Mouse (Mus musculus) limb, embryonic 10.5 days (tissue): ENCODE results near the gene Cd47. TPM values are rescaled to one million over a fixed set of nuclear protein-coding genes. Genes with fewer than 3 reads are reported as not detected.

Experiments used
- DNase-seq: peaks from one replicate; pipeline ENCODE4 v3.0.0-alpha.2; 2017; ENCODE audit warnings: low spot score
- H3K27ac ChIP-seq: fragments of 300-500 bp; sonication (generic); 2 replicates; pipeline ENCODE4 v1.5.1; 2016; ENCODE audit warnings: mild to moderate bottlenecking
- H3K27me3 ChIP-seq: fragments of 300-500 bp; sonication (generic); 2 replicates; pipeline ENCODE4 v1.6.1; 2016; ENCODE audit warnings: low read depth, mild to moderate bottlenecking; ENCODE audit not compliant: poor library complexity, severe bottlenecking
- H3K36me3 ChIP-seq: fragments of 300-500 bp; sonication (generic); 2 replicates; pipeline ENCODE4 v1.6.1; 2016; ENCODE audit warnings: mild to moderate bottlenecking, moderate library complexity
- H3K4me1 ChIP-seq: fragments of 300-500 bp; sonication (generic); 2 replicates; pipeline ENCODE4 v1.6.1; 2016
- H3K4me3 ChIP-seq: fragments of 300-500 bp; sonication (generic); 2 replicates; pipeline ENCODE4 v1.5.1; 2016; ENCODE audit warnings: mild to moderate bottlenecking, moderate library complexity
- H3K9me3 ChIP-seq: fragments of 300-500 bp; sonication (generic); replicated peaks from 2 replicates; pipeline ENCODE4 v1.6.1; 2016; ENCODE audit warnings: mild to moderate bottlenecking
- WGBS: fragments of 180-500 bp; shearing (Covaris S2); methylation state at CpG from one replicate; pipeline ENCODE4 v1.1.7; 2016; 5-methylcytosine and 5-hydroxymethylcytosine counted together
- polyA plus RNA-seq: library from polyadenylated mRNA; unstranded; fragments of >200 nt; fragmentation: Nextera tagmentation; extraction: Ambion mirVana; gene quantifications from 2 replicates; pipeline ENCODE4 v1.2.1, GENCODE M21; 2016

Cd47 gene
- polyA plus RNA-seq, 1 experiment from 2014 or later: 26.6 TPM

DNA sequence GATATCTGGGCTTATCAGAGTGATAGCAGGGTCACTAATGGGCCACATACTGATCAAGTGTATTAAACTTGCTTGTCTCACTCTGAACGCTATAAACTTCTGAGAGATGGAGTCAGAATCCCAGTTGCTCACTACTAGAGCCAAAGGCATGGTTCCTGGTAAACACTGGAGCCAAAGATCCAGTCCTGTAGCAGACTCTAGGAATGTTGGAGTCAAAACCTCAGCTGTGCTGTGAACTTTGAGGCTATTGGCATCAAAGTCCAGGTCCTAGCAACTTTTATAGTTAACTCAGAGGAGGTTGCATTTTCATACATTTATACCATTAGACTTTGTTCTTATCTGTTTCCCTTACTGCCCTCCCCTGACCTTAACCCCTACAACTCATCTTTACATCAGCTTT, 74.2 kb downstream of the Cd47 start:
- H3K9me3 ChIP-seq: no peaks in the 10 kb centered on the region
- H3K27ac ChIP-seq: no peak overlapping the region
- WGBS: 87% methylated on average over 1 of the region's 1 CpGs
- no peaks in the 10 kb centered on the region for H3K36me3 ChIP-seq
- no peaks in the 10 kb centered on the region for H3K27me3 ChIP-seq
- no peak overlapping the region for H3K4me3 ChIP-seq
- no peaks in the 10 kb centered on the region for H3K4me1 ChIP-seq
- DNase-seq: no peak

DNA sequence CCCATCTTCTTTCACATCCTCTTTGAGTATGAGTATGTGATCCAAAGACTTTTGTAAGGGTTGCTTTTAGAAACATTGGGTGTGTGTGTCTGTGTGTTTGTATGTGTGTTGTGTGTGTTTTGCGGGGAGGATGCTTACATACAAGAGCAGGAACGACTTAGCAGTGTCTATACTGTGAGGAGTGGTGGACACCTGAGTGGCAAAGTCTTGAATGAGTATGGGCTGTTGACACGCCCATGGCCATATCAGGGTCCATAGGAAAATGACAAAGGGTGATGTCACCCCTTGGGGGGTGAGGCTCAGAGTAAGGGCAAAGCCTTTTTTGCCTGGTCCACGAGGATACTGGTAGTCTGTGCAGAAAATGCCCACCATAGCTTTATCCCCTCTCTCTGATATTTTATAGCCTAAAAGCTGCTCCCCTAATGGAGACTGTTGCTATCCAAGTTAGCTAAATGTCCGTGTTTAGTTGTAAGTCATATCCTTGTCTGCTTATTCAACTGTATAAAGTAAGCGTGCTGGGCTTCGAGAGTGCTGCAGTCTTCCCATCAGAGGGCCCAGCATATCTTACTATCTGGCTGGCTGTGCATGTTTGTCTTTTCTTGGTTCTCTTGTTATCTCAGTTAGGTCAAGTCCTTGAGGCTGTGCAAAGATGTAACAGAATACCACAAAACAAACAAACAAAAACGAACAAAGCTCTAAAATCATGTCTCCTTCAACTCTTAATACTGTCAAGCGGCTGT, 76.1 kb downstream of the Cd47 start:
- H3K27me3 ChIP-seq: no peaks in the 10 kb centered on the region
- no peaks in the 10 kb centered on the region for H3K36me3 ChIP-seq
- DNase-seq: no peak
- no peak overlapping the region for H3K27ac ChIP-seq
- 89% methylated on average over 9 of the region's 9 CpGs for WGBS
- no peaks in the 10 kb centered on the region for H3K4me1 ChIP-seq
- H3K9me3 ChIP-seq: no peaks in the 10 kb centered on the region
- H3K4me3 ChIP-seq: no peak overlapping the region

DNA sequence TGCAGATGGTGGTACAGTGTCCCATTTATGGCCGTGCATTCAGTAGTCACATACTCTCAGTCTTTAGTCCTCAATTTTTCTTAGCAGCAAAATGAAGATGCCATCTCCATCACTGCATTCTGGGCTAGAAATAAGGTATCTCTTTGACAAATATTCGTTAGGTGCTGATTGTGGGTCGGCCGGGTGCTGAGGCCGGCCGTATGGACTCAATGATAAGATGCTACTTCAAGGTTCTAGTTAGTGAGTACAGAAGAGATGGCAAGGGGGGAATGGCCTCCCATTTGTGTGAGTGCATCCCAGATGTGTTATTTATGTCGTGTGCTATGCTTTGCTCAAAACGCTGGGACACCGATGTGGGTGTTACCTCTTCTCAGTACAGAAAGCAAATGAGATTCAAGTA, 76.9 kb downstream of the Cd47 start:
- WGBS: 94% methylated on average over 9 of the region's 9 CpGs
- Histone ChIP-seq H3K36me3 (no peaks in the 10 kb centered on the region), H3K27me3 (no peaks in the 10 kb centered on the region), H3K27ac (no peak overlapping the region), H3K9me3 (no peaks in the 10 kb centered on the region), H3K4me1 (no peaks in the 10 kb centered on the region), H3K4me3 (no peak overlapping the region)
- DNase-seq: no peak

DNA sequence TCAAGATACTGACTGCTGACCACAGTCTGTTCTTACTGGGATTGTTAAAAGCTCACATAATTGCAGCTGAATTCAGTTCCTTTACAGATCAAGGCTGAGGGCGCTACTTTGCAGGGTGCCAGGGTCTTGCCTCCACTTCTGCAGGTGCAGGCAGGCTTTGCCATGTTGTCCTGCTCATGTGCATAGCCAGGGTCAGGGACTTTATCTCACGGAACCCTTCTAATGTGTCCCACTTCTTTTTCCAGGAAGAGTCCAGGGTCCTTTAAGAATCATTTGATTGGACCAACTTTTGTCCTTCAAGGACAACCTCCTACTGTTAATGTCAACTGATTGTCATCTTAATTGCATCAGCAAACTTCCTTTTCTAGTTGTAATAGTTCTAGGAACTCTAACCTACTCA, 77.7 kb downstream of the Cd47 start:
- Histone ChIP-seq H3K36me3 (no peaks in the 10 kb centered on the region), H3K27ac (no peak overlapping the region), H3K4me3 (no peak overlapping the region), H3K27me3 (no peaks in the 10 kb centered on the region), H3K4me1 (no peaks in the 10 kb centered on the region), H3K9me3 (no peaks in the 10 kb centered on the region)
- WGBS: 93% methylated on average over 2 of the region's 2 CpGs
- DNase-seq: no peak

DNA sequence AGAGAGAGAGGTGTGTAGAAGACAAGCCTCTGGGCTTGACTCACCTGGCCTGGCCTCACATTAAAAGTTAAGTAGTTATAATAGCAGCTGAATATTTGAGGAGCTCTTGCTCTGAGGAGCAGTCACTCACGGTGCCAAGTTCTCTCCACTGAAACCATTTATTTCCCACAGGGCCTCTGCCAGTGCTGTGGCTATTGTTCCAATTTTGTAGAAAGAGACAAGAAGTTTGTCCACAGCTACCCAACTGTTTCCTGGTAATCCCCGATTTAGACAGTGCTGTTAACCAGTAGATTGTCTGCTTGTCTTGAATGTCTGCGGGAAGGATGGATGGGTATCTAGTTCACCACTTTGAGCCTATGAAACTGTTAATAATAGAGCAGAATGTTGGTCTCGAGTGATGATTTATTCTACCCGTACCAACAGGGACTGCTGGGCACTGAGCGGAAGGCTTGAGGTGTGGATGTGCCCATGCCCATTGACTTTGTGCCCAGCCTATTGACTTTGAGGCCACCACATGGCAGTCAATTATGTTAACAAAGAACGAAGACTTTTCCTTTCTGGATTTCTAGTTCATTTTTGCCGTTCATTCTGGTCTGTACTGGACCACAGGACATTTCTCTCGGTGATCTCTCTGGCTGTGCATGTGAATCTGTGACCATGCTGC, 86.2 kb downstream of the Cd47 start:
- peaks cover 5% of the 10 kb centered on the region; the same call in 1 of the 2 replicates for H3K4me1 ChIP-seq
- no peak for DNase-seq
- H3K9me3 ChIP-seq: no peaks in the 10 kb centered on the region
- no peak overlapping the region for H3K4me3 ChIP-seq
- WGBS: 96% methylated on average over 9 of the region's 9 CpGs
- H3K36me3 ChIP-seq: no peaks in the 10 kb centered on the region
- H3K27ac ChIP-seq: no peak overlapping the region
- H3K27me3 ChIP-seq: no peaks in the 10 kb centered on the region

DNA sequence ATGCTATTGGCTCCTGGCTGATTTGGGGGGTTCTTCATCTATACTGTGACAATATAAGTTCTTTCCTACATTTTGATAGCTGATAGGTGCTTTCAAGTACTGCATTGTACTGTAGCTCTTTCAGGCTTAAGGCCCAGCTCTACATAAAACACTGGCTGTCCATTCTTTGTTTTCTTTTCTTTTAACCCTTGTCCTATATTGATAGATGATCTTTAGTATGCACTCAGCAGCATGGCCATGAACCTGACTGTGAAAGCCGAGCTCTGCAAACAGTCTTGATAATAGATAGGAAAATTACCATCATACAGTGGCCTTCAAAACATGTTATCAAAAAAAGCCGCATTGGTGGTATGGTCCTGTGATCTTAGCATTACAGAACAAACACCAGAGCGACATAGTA, 87.0 kb downstream of the Cd47 start:
- no peaks in the 10 kb centered on the region; the same call in 1 of the 2 replicates for H3K9me3 ChIP-seq
- peaks cover 5% of the 10 kb centered on the region; the same call in 1 of the 2 replicates for H3K4me1 ChIP-seq
- no peaks in the 10 kb centered on the region for H3K27me3 ChIP-seq
- 93% methylated on average over 3 of the region's 3 CpGs for WGBS
- H3K4me3 ChIP-seq: no peak overlapping the region
- no peak overlapping the region for H3K27ac ChIP-seq
- no peaks in the 10 kb centered on the region for H3K36me3 ChIP-seq
- DNase-seq: no peak

DNA sequence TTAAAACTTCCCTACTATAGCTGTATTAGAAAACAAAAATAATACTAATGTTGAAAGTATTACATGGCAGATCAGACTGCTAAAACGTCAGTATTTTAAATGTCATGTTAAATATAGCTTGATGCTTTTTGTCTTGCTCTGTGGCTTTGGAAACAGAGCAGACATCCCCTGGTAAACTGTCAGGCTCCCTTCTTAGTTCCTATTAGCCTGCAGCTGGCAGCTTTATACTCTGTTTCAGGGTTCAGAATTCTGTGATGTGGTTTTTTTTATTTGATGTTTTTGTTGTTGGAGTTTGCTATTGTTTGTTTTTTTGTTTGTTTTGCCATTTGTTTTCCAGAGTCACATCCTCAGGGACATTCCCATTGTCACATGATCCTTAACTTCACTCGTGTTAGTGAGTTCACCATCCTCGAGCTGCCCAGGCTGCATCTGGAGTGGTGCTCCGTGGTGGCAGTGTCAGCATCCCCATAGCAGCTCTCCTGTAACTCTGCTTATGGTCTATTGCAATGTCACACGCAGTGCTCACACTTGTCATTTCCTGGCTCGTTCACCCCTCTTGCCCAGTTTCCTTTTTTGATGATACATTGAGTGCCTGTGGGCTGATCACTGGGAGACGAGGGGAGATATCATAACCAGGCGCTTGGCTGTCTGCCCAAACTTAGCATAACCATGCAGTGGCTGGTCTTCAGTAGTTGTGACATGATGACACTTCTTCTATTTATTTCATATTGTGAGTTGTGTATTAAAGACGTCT, 87.7 kb downstream of the Cd47 start:
- Histone ChIP-seq H3K36me3 (0 out of 2 replicates have a peak, but pooled peaks cover 1% of the 10 kb centered on the region), H3K9me3 (no peaks in the 10 kb centered on the region; the same call in 1 of the 2 replicates), H3K27ac (no peak overlapping the region), H3K4me1 (peaks cover 5% of the 10 kb centered on the region; the same call in 1 of the 2 replicates), H3K4me3 (no peak overlapping the region), H3K27me3 (no peaks in the 10 kb centered on the region)
- 85% methylated on average over 9 of the region's 9 CpGs for WGBS
- DNase-seq: no peak

DNA sequence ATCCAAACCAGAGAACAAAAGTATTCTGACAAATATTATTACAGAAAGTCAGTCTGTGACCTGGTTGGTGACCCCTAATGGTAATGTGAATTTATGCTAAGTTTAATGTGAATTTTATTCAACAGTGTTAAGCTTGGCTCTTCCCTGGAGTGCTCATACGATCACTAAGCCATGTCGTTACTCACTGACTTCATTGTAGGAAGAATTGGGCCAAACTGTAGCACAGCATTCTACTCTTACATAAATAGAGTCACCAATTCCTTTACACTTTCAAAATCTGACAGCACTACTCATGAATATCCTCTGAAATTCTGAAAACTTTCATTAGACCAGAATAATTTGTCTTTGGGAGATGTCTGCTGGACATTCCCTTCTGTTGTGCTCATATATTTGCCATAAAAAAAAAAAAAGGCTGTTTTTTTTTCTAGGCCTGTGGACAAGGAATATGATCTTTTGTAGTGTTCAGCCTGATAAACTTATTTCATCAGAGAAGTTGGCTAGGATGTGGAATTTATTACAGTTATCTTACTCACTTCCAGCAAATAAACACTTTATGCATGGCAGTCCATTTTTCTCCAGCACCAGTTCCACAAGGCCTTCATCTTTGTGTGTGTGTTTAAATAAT, 88.8 kb downstream of the Cd47 start:
- DNase-seq: no peak
- H3K4me1 ChIP-seq: peaks cover 6% of the 10 kb centered on the region
- H3K27me3 ChIP-seq: no peaks in the 10 kb centered on the region
- 0 out of 2 replicates have a peak, but pooled peaks cover 2% of the 10 kb centered on the region for H3K36me3 ChIP-seq
- H3K4me3 ChIP-seq: no peak overlapping the region
- no peaks in the 10 kb centered on the region; the same call in 1 of the 2 replicates for H3K9me3 ChIP-seq
- no peak overlapping the region for H3K27ac ChIP-seq
- 95% methylated on average over 2 of the region's 2 CpGs for WGBS

DNA sequence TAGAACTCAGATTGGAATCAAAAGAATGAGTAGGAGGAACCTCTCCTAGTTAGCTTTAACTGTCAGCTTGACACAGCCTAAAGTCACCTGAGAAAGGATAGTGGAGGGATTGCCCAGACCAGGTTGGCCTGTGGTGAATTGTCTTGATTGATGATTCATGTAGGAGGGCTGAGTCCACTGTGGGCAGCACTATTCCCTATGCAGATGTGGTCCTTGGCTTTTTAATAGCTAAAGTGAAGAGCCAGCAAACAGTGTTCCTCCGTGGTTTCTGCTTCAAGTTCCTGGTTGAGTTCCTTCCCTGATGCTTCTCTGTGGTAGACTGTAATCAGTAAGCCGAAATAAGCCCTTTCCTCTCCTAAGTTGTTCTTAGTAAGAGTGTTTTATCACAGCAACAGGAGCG, 91.9 kb downstream of the Cd47 start:
- 0 out of 2 replicates have a peak, but pooled peaks cover 2% of the 10 kb centered on the region for H3K36me3 ChIP-seq
- 96% methylated on average over 3 of the region's 3 CpGs for WGBS
- H3K27ac ChIP-seq: no peak overlapping the region
- H3K4me3 ChIP-seq: no peak overlapping the region
- no peak for DNase-seq
- peaks cover 10% of the 10 kb centered on the region for H3K4me1 ChIP-seq
- H3K27me3 ChIP-seq: no peaks in the 10 kb centered on the region
- no peaks in the 10 kb centered on the region; the same call in 1 of the 2 replicates for H3K9me3 ChIP-seq

DNA sequence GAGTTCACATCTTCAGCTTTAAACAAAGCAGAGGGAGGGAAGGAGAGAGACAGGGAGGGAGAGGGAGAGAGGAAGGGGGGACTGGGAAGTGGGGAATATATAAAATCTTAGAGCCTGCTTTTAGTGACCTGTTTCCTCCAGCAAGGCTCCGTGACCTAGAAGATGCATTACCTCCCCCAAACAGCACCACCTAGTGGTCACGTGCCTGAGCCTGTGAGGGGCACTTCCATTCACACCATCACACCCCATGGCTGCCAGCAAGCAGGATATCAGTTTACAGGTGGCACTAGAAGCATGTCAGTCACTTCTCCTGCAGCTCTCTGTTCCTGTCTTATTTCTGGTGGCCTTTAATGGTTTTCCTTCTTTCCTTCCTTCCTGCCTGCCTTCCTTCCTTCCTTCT, 92.6 kb downstream of the Cd47 start:
- H3K27me3 ChIP-seq: no peaks in the 10 kb centered on the region
- no peak for DNase-seq

DNA sequence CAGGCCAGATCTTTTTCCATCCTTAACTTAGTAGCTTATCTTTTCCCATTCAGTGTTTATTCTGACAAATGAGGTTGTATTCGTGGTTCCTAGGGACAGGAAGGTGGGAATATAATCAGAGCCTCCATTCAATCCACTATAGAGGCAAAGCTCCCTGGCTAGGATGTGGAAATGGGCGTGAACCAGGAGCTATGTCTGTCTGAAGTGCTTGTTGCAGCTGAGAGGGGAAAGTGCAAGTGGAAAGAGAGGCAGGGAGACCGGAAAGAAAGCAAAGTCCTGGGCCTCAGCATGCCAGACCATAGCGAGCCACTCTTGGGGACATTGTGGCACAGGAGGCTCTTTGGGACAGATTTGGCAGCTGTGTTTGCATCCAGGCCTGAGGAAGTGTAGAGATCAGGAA, 94.3 kb downstream of the Cd47 start:
- DNase-seq: no peak
- peaks cover 10% of the 10 kb centered on the region for H3K4me1 ChIP-seq
- 0 out of 2 replicates have a peak, but pooled peaks cover 6% of the 10 kb centered on the region for H3K36me3 ChIP-seq
- 53% methylated on average over 4 of the region's 4 CpGs for WGBS
- H3K27ac ChIP-seq: no peak overlapping the region
- H3K27me3 ChIP-seq: no peaks in the 10 kb centered on the region
- no peak overlapping the region for H3K4me3 ChIP-seq
- H3K9me3 ChIP-seq: no peaks in the 10 kb centered on the region; the same call in 1 of the 2 replicates

More for the DNA sequence above, 92.6 kb downstream of the Cd47 start:
- no peak overlapping the region for H3K27ac ChIP-seq
- 0 out of 2 replicates have a peak, but pooled peaks cover 2% of the 10 kb centered on the region for H3K36me3 ChIP-seq
- WGBS: 74% methylated on average over 2 of the region's 2 CpGs
- H3K4me3 ChIP-seq: no peak overlapping the region
- H3K9me3 ChIP-seq: no peaks in the 10 kb centered on the region; the same call in 1 of the 2 replicates
- H3K4me1 ChIP-seq: peaks cover 10% of the 10 kb centered on the region

DNA sequence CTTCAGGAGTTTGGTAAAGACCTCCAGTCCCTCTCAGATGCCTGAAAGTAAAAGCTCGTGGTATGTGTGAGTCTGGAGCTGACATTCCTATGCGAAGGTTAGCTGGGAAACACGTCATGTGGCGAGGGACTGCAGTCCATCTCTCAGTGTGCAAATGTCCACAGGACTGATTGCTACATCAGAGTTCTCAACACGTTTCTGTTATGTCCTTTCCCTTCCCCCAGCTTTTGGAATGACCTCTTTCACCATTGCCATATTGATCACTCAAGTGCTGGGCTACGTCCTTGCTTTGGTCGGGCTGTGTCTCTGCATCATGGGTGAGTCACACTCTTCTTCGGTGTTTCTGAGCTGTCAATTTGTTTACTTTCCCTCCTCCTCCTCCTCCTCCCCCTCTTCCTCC, 95.8 kb downstream of the Cd47 start:
- 0 out of 2 replicates have a peak, but pooled peaks cover 6% of the 10 kb centered on the region for H3K36me3 ChIP-seq
- WGBS: 80% methylated on average over 8 of the region's 8 CpGs
- H3K9me3 ChIP-seq: no peaks in the 10 kb centered on the region; the same call in 1 of the 2 replicates
- no peak overlapping the region for H3K27ac ChIP-seq
- no peak for DNase-seq
- H3K27me3 ChIP-seq: no peaks in the 10 kb centered on the region
- peaks cover 10% of the 10 kb centered on the region for H3K4me1 ChIP-seq
- no peak overlapping the region for H3K4me3 ChIP-seq
